Mouse (Mus musculus): ENCODE results near the gene Cacng5.

The Cacng5 gene

DNA sequence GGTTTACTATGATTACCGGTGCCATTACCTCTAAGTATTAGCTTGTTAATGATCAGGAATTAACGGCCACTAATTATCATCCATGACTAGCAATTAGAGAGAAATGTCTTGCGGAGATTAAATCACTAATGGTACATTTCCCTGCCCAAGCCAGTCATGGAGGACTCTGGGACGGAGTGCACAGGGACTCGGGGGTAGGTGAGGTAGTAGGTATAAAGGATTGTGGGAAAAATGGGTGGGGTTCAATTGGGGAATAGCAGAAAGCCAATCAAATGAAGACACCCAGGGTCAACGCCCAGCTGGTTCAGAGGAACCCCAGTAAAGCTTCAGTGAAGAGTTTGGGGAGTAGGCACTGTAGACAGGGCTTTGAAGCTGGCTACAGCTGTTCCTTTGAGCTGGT lies 27.5 kb downstream of the Cacng5 start:
- no peak for DNase-seq (ENCODE audit: low read depth, low spot score)

DNA sequence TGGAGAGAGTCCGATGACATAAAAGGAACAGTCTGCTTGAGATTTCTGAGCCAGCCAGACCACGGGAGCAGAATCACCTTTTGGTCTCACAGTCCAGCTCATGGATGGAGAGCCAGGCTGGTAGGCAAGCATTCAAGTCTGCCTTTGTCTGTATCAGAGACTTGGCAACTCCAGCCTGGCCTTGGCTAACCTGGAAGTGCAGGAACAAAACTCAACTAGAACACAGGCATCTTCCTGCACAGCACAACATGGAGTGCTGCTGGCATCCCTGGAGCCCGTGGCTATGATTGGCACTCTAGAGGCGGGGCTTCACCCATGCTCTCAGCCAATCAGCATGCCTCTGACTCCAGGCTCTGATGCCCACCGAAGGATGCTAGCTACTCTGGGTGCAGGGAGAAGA lies 38.0 kb downstream of the Cacng5 start:
- DNase-seq (ENCODE audit: low read depth, low spot score), result no peak

- no peak for DNase-seq (ENCODE audit: low read depth, low spot score)
These were observed 38.9 kb downstream of the Cacng5 start for GRCm38 (mm10) chr11:107875861-107876494.

GRCm38 (mm10) chr11:107872743-107873142 lies 42.1 kb downstream of the Cacng5 start:
- no peak for DNase-seq (ENCODE audit: low read depth, low spot score)

- DNase-seq (ENCODE audit: low read depth, low spot score), result no peak
These were observed 47.3 kb downstream of the Cacng5 start for GRCm38 (mm10) chr11:107867509-107867908.

DNA sequence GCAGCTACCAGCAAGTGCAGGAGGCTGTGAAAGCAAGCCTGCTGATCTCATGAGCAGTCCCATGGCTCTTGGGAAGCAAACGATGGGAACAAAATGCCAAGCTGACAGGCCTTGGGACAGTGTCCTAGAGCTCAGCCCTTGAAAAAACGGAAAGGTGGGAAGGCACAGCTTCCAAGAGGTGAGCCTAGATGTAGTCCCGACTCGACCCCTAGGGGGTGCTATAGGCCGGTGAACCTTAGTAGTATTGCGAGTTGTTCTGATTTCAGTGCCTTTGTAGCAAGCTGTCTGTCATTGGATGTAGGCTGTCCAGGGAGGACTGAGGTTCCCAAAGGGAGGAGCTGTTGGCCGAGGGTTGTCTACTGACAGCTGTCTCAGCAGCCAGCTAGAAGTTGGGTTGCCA lies 49.7 kb downstream of the Cacng5 start:
- peak; percentile 5 for DNase-seq (ENCODE audit: low read depth, low spot score)

DNA sequence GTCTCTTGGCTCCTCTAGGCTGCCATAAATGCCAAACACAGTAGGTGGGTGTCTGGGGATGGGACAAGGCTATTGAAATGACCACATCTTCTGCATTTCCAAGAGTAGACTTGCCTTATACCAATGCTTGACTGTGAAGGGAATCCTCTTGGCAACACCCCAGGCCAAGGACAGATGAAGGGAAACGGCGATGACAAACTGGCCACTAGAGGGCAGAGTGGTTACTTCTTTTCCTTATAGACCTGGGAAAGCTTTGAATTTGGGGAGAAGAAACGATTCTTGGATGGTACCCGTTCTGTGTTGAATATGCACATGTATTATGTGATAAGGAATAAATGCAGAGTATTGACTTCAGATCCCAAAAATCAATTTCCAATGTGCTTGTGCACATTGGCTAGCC lies 50.8 kb downstream of the Cacng5 start:
- DNase-seq (ENCODE audit: low read depth, low spot score), result peak; percentile 15

DNA sequence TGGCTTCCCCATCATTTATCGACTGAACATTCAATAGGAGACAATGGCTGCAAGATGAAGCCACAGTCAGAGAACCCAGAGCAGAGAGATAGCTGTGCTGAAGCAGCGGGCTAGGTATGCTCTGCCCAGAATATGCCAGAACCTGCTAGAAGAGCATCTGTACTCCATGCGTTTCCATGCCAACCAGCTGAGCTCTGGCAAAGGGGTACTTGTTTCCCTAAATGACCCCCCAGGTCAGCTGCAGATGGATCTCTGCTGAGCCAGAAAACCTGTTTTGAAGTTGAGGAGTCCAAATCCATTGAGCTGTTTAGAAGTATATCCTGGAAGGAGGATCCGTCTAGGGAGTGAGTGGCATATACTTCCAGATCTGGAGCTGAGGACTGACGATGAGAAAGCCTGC lies 53.1 kb downstream of the Cacng5 start:
- no peak for DNase-seq (ENCODE audit: low read depth, low spot score)

- no peak for DNase-seq (ENCODE audit: low read depth, low spot score)
These were observed 55.0 kb downstream of the Cacng5 start for GRCm38 (mm10) chr11:107859871-107860270.

DNA sequence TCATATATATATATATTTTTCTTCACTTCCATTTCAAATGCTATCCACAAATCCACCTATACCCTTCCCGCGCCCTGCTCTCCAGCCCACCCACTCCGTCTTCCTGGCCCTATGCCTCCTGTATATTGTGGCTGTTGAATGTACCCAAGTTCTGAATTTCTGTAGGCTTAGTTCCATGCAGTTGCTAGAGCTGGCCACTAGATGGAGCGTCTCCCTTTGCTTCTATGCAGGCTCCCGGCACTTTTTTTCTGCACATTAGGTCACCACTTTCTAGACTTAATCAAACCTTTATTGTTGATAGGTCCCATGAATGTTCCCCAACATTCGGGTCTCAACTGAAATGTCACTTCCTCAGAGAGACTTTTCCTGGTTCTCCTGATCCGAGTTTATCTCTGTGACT lies 55.6 kb downstream of the Cacng5 start:
- DNase-seq (ENCODE audit: low read depth, low spot score), result peak; percentile 3

DNA sequence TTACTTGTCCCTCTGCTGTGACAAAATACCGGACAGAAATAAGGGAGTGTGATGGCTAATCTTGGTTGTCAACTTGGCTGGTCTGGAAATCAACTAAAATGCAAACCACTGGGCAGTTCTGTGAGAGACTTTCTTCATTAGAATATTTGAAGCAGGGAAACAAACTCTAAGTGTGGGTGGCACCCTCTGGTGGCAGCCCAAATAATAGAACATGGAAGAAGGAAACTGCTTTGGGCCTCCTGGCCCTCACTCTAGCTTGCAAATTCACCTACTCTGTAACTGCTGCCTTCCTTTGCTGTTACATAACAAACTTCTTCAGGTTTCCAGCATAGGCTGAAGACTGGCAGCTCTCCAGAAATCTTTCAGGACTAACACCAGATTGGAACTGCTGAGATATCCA lies 61.8 kb downstream of the Cacng5 start:
- no peak for DNase-seq (ENCODE audit: low read depth, low spot score)

GRCm38 (mm10) chr11:107849621-107850020 lies 65.2 kb downstream of the Cacng5 start:
- DNase-seq (ENCODE audit: low read depth, low spot score), result no peak

DNA sequence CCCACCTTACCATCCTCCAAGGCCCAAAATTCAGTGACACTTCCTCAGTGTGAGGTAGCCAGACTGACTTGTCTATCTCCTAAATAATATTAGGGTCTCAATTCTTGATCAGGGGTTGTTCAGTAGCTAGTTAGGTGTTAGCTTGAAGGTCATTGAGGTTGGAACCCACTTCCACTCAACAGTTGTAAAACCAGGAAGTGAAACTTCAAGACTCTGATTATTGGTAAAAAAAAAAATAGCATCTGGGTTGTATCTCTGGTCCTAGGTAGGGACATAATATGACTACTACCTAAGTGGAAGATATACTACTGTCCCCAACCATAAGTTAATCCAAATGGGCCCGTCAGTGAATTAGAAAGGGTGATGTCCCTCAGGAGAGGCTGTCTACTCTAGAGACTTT lies 70.7 kb downstream of the Cacng5 start:
- DNase-seq (ENCODE audit: low read depth, low spot score), result no peak

DNA sequence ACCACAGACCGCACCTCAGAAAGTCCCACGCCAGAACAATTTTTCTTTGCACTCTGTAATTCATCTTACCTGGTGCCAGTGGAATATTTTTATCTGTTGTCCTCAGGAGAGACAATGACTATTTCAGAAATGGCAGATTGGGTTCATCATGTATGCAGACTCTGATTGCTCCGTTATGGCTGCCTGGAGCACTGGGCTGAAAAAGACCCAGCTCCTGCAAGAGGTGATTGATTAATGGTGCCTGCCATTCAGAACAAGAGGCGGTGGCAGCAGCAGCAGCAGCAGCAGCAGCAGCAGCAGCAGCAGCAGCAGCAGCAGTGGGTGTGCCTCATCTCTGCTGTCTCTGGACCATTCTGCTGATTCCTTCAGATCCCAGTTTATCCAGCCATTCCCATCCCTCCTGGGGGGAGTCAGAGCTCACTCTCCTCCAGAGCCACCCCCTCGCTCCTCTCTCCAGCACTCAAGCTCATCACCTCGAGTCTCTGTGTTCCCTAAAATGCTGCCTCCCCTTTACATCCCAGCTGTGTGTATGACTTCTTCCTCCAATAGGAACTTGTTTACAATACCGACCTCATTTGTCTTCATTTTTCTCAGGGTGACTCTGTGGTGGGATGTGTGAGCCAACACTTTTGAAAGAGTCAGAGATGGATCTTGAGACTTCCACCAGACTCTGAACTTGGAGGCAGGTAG lies 81.4 kb downstream of the Cacng5 start:
- DNase-seq (ENCODE audit: low read depth, low spot score), result no peak
